Mouse (Mus musculus) lung, adult 2 months (tissue): ENCODE data around the gene Tagap1.
"Not testable (repeated sequence)": the region's sequence is repeated elsewhere in the genome, so short reads cannot be mapped to it uniquely, and the experiment has no call there.

Experiments used
- CTCF ChIP-seq: fragments of 200-500 bp; IDR thresholded peaks from 2 replicates; pipeline ENCODE4 v1.5.1; 2011; ENCODE audit warnings: mild to moderate bottlenecking, low read length, control low read depth; ENCODE audit not compliant: insufficient read depth
- POLR2A ChIP-seq: fragments of 200-500 bp; IDR thresholded peaks from 2 replicates; pipeline ENCODE4 v1.6.1; 2011; ENCODE audit warnings: low read depth, mild to moderate bottlenecking, control low read depth, low read length, borderline replicate concordance; ENCODE audit errors: extremely low read depth

DNA sequence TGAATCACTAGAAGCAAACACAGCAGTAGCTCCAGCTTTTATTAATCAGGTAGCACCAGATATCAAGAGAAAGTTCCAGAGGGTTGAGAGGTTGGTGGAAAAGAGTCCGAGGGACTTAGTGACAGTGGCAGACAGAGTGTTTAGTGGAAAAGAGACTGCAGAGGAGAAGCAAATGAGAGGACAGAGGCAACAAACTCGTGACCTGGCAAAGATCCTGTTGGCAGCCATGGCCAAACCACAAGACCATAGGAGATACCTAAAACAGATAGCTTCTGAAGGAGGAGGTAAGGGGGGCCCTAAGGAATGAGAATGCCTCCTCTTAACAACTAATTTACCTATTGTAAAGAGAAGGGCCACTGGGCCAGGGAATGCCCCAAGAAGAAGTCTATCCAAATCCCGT lies 41.6 kb downstream of the Tagap1 start:
- not testable (repeated sequence) for TF ChIP-seq CTCF, POLR2A
